Mouse (Mus musculus): Measurements from ENCODE around the gene Wdr93.
A peak's percentile ranks its signal among the peaks of the same experiment; 100 is the strongest.

Wdr93 gene

DNA sequence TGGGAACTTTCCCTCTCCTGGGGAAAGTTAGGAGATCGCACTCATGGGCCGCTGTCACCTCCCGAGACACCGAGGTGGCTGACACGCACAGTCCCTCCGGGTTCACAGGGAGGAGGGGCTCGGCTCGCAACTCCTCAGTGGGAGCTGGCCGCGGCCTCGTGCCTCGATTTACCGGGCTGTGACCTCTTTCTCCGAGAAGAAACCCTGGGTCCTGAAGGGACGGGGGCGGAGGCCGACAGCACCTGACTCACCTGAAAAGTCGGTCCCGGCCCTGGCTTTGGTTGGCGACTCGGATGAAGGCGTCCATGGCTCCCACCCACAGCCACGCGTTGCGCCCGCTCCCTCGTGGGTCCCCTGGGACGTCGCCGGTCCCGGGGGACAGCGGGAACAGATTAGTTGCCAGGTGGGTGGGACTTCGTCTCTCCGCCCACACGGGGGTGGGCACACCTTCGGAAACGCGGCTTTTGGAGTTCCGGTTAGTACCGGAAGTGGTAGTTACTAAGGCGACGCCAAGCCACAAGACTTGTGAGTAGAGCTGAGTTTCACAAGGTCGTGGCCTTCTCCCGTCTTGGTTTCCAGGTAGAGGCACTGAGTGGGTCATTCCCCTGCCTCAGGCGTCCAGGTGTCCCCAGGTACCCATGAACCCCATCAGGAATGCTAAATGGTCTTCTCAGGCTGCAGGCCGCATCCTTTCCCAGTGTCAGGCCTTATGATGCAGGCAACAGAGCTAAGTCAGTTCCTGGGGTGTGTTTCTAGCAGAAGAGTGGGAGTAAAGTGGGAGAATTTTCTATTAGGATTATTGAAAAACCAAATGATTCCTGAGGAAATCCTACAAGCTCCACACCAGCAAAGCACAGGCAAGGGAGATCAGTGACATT lies at the start of gene Wdr93, which contains the start of gene Pex11a:
TSS of gene Wdr93 (plus strand) at position 505 of the 878 bp plus-strand sequence.
TSS of gene Pex11a (minus strand) at position 473 of the 878 bp plus-strand sequence.
- peak; percentile 88 for DNase-seq (ENCODE audit: low spot score)

GRCm38 (mm10) chr7:79696495-79696894 lies 46.5 kb upstream of the Wdr93 start:
- DNase-seq (ENCODE audit: low spot score), result peak; percentile 6

GRCm38 (mm10) chr7:79702755-79703154 lies 40.2 kb upstream of the Wdr93 start:
- DNase-seq (ENCODE audit: low spot score), result no peak

GRCm38 (mm10) chr7:79705210-79705609 lies 37.8 kb upstream of the Wdr93 start:
- no peak for DNase-seq (ENCODE audit: low spot score)

DNA sequence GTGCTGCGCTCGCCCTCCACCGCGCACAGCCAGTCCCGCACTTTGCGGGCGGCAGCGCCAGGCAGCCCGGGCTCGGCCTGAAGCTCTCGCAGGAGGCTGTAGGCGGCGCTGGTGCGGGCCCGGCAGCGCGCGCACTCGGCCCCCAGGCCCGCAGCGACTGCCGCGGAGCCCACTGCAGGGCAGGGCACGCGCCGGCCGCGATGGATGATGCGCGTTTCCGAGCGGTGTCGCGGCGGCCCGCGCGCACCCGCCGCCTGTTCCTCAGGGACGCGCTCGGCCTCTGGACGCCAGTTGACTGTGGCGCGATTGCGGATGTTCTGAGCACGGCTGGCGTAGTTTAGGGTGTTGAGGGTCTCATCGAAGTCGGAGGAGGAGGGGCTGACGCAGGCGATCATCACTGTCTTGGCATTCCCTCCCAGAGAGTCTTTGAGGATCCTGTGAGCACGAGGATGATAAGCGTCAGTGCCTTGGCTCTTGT lies 32.8 kb upstream of the Wdr93 start:
- no peak for DNase-seq (ENCODE audit: low spot score)

DNA sequence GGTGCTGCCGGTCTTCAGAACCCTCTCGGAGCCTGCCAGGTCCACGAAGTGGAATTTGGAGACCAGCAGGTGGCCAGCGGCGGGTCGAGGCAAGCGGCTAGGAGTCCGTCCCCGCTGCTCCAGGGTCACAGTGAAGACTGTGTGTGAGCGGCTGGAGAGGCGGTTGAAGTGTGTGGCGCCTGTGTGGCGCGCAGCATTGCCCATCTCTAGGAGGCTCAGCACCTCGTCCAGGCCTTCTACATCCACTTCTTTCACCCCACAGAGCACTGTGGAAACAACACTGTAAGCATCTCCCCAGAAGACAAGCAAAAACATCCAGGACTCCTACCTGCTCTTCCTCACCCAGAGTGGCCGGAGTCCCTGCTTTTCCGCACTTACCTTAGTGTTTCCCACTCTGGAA lies 32.1 kb upstream of the Wdr93 start:
- DNase-seq (ENCODE audit: low spot score), result no peak

DNA sequence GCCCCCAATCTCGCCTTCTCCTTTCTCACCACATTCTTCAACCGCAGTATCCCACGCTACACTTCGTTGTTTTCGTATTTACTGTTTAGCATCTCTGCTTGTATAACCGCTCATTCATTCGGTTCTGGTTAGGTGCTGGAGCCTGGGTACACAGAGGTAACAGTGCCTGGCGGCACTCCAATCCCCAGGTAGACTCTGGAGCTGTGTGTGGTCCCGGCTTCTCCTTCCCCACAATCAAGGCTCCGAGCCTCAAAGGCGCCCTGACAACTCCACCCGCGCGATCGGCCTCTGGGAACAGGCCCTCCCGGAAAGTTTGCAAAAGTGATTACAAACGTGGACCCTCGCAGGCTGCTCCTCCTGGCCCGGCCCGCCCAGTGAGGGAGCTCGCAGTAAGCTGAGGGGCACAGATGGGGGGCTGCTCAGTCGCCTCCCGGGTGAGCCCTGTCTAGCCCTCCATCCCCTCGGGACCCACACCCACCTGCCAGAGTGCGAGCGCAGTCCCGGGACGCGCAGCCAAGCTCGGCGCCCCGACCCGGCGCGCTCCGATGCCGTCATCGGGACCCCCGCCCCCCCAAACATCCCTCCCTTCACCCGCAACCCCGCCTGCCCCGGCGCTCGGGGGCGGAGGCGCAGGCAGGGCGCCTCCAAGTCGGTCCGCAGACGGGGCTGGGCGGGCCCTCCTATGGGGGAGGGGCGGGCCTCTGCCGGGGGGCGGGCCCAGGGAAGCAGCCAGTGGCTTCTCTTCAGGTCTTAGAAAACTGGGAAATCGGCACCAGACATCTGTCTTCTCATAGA lies 27.6 kb upstream of the Wdr93 start, which contains the start of gene Kif7:
TSS of gene Kif7 (minus strand) at position 534 of the 795 bp plus-strand sequence.
- DNase-seq (ENCODE audit: low spot score), result peak; percentile 80

DNA sequence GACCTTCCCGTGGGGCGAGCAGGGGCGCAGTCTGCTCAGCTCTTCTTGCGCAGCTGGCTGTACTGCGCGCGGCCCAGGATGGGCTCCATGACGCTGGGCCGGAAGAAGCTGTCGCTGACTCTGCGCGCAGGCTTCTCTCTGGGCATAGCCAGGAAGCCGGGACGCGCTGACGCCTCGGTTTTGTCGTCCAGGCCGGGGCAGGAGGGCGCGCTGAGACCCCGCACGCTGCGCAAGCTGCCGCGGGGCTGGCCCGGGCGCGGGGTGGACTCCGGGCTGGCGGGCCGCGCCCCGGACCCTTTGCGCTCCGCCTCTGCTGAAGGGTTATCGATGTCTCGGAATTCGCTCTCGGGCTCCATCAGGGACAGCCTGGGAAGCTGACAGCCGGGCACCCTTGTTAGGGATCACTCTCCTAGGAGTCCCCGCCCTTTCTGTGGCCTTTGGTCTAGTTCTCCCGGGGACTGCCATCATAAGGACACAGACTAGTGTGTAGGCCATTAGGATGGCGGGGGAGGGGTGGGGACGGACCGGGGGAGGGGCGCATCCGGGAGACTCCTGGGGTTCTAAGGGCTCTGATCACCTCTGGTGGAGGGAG lies 21.5 kb upstream of the Wdr93 start:
- peak; percentile 28 for DNase-seq (ENCODE audit: low spot score)

- DNase-seq (ENCODE audit: low spot score), result peak; percentile 34
These were observed 15.9 kb upstream of the Wdr93 start for GRCm38 (mm10) chr7:79727091-79727490.

DNA sequence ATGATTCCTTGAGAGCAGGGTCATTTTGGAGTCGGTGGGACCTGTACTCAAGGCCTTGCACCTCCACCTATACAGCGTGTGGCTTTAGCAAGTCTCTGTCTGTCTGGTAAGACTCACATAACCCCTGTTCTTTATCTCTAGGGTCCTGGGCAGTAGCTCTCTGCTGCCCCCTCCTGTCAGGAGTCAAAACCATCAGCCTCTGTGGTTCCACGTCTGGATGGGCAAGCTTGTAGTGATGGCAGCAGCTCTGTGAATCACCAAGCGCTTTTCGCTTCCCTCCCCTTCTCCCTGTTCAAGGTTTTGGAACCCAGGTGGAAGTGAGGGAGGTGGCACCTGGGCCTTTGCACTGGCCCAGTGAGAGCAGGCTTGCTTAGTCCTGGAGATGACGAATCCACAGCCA lies 14.7 kb upstream of the Wdr93 start:
- peak; percentile 63 for DNase-seq (ENCODE audit: low spot score)

DNA sequence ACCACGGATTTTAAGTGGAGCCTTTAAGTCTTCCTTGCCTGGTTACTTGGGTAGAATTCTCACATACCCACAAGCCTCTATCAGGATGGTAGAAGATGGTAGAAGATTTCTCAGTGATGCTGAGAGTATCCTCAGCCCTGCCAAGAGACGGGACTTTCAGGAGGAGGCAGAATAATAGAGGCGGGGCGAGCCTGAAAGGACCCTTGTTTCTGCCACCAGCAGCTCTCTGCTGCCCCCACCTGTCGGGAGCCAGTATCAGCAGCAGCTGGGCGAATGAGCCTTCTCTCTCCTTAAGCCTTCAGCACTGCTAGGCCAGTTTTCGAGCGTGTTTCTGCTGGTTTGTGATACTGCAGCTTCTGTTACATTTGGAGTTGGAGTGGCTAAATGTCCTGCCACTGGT lies 13.8 kb upstream of the Wdr93 start:
- peak; percentile 52 for DNase-seq (ENCODE audit: low spot score)

- no peak for DNase-seq (ENCODE audit: low spot score)
These were observed 13.1 kb upstream of the Wdr93 start for GRCm38 (mm10) chr7:79729743-79730370.

- DNase-seq (ENCODE audit: low spot score), result no peak
These were observed 11.5 kb upstream of the Wdr93 start for GRCm38 (mm10) chr7:79731438-79731837.

- peak; percentile 25 for DNase-seq (ENCODE audit: low spot score)
These were observed 10.3 kb upstream of the Wdr93 start, which contains the start of gene Plin1 for GRCm38 (mm10) chr7:79732622-79733021. Gene Plin1, minus strand, starts transcription at chr7:79732903.

- no peak for DNase-seq (ENCODE audit: low spot score)
These were observed 8.4 kb upstream of the Wdr93 start for GRCm38 (mm10) chr7:79734563-79734962.

DNA sequence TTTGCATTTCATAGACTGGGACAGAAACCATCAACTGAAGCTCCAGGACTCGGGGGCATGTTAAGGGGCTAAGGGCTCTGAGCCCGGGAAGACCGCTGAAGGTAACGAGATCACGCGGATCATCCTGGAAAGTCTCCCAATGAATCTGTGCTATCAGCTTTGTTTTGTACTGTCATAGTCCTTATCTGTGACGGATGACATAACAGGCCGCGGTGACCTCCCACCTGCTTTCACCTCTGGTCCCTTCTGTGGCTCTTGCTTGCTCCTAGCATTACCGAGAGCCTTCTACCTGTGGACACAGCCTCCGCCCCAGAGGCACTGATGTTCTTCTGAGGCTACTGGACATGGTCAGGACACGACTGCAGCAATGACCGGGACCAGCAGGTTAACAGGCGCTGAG lies 6.5 kb upstream of the Wdr93 start:
- DNase-seq (ENCODE audit: low spot score), result no peak

GRCm38 (mm10) chr7:79738913-79739312 lies 4.0 kb upstream of the Wdr93 start:
- DNase-seq (ENCODE audit: low spot score), result no peak

GRCm38 (mm10) chr7:79740279-79740678 lies 2.7 kb upstream of the Wdr93 start:
- peak; percentile 13 for DNase-seq (ENCODE audit: low spot score)

DNA sequence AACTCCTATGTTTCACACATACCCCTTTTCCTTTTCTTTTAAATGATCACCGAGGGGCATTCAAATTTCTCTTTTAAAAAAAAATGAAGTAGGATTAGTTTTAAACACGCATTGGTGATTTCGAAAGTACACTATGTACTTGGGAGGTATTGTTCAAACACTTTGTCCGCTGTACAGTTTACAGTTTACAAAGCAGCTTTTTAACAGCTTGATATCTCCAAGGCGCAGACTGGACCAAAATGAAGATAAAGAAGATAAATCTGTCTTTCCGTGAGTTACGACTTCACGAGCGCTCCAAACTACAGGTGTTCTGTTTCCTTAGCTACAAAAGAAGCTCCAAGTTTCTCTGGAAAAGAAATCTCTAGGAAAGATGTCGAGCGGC lies 695 bp upstream of the Wdr93 start:
- DNase-seq (ENCODE audit: low spot score), result peak; percentile 23

GRCm38 (mm10) chr7:79744051-79744450 lies 1.1 kb downstream of the Wdr93 start:
- no peak for DNase-seq (ENCODE audit: low spot score)

DNA sequence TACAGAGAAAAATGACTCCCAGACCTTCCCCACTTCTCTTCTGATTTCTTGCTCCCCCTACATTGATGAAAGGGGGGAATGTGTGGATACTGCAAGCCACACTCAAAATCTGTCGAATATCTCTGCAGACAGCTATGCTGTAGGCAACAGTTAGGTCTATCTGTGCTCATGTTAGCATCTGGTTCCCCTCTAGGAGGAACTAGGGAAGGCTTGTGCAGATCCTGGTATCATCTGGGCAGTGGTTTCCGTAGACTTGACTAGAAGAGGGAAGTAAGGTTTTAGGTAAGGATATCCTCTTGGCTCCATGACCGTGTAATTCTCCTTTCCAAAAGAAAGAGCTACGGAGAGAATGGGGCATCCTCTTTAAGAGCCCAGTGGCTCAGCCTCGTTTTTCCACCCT lies 1.6 kb downstream of the Wdr93 start:
- no peak for DNase-seq (ENCODE audit: low spot score)

DNA sequence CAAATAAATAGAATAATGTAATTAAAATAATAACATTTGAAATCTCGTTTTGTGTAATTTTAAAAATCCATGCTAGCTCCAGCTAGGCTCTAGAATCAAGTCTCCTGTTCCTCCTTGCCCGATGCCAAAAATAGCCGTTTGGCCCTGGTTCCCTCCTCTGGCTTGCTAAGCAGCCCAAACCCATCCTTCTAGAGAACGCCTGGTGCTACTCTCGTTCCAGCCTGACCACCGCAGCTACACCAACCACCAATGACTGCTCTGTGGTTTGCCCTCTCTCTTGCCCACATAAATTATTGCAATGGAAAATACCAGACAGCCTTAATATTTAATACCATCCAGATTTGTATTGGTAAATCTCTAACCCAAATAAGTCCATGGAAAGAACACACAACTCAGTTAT lies 4.7 kb downstream of the Wdr93 start:
- no peak for DNase-seq (ENCODE audit: low spot score)

Measured in lung, postnatal 25 days (tissue).